Mouse (Mus musculus) megakaryocyte, embryonic 14.5 days (primary cell): ENCODE data around the gene Rnf145. TPM values are rescaled to one million over a fixed set of nuclear protein-coding genes. Genes with fewer than 3 reads are reported as not detected.

Source experiments
- H3K27me3 ChIP-seq: replicated peaks from 2 replicates; pipeline ENCODE3; 2012; ENCODE audit warnings: inconsistent platforms
- H3K36me3 ChIP-seq: replicated peaks from 2 replicates; pipeline ENCODE3; 2012; ENCODE audit warnings: low read length, inconsistent platforms, mixed read lengths
- H3K4me1 ChIP-seq: 2 replicates; pipeline ENCODE4 v1.6.1; 2012; ENCODE audit warnings: inconsistent platforms
- H3K4me3 ChIP-seq: replicated peaks from 2 replicates; pipeline ENCODE3; 2012; ENCODE audit warnings: moderate library complexity, mild to moderate bottlenecking, inconsistent platforms
- H3K9me3 ChIP-seq: 2 replicates; pipeline ENCODE4 v1.6.1; 2012; ENCODE audit warnings: inconsistent platforms
- FLI1 ChIP-seq: IDR thresholded peaks from 2 replicates; pipeline ENCODE4 v1.6.1; 2012; ENCODE audit warnings: low read length, inconsistent platforms, mixed read lengths
- GATA1 ChIP-seq: IDR thresholded peaks from 3 replicates; pipeline ENCODE4 v1.6.1; 2012; ENCODE audit warnings: mixed read lengths, low read length, inconsistent platforms, borderline replicate concordance
- polyA plus RNA-seq: library from polyadenylated mRNA; stranded (reverse); fragments of >175 nt; gene quantifications from 2 replicates; pipeline ENCODE4 v1.2.3, GENCODE M21; 2012; ENCODE audit warnings: low replicate concordance; ENCODE audit not compliant: insufficient read depth

The Rnf145 gene
- polyA plus RNA-seq, 1 experiment: 13.9 TPM

DNA sequence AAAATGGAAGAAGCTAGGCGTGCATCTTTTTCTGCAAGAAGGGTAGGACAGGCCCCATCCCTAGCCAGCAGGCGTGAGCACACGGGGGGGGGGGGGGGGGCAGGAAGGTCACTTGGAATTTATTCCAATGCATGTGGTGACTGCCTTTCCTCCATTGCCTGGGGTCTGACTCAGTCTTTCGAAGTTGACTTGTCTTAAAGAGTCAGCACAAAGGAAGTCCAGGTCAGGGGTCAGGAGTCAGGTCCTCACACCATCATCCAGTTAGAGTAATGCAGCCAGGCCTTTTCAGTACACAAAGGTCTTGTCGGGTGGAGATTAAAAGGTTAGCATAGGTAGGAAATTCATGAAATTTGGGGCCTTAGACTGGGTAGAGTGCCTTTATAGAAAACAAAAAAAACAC lies 24.8 kb downstream of the Rnf145 start:
- Histone ChIP-seq H3K4me3 (no peak overlapping the region), H3K36me3 (peaks cover 92% of the 10 kb centered on the region), H3K4me1 (peaks cover 47% of the 10 kb centered on the region), H3K9me3 (no peaks in the 10 kb centered on the region), H3K27me3 (no peaks in the 10 kb centered on the region)
- TF ChIP-seq GATA1 (no peak), FLI1 (no peak)

- peaks cover 43% of the 10 kb centered on the region for H3K4me1 ChIP-seq
- TF ChIP-seq GATA1: no peak
- TF ChIP-seq FLI1: no peak
- no peaks in the 10 kb centered on the region for H3K9me3 ChIP-seq
- peaks cover 92% of the 10 kb centered on the region for H3K36me3 ChIP-seq
- H3K27me3 ChIP-seq: no peaks in the 10 kb centered on the region
- H3K4me3 ChIP-seq: no peak overlapping the region
These were observed 25.2 kb downstream of the Rnf145 start for GRCm38 (mm10) chr11:44543996-44544395.

GRCm38 (mm10) chr11:44545181-44545580 lies 26.4 kb downstream of the Rnf145 start:
- peaks cover 38% of the 10 kb centered on the region for H3K4me1 ChIP-seq
- peaks cover 92% of the 10 kb centered on the region for H3K36me3 ChIP-seq
- H3K9me3 ChIP-seq: no peaks in the 10 kb centered on the region
- TF ChIP-seq FLI1 (no peak), GATA1 (no peak)
- H3K4me3 ChIP-seq: peak overlapping the region; percentile 4
- no peaks in the 10 kb centered on the region for H3K27me3 ChIP-seq

DNA sequence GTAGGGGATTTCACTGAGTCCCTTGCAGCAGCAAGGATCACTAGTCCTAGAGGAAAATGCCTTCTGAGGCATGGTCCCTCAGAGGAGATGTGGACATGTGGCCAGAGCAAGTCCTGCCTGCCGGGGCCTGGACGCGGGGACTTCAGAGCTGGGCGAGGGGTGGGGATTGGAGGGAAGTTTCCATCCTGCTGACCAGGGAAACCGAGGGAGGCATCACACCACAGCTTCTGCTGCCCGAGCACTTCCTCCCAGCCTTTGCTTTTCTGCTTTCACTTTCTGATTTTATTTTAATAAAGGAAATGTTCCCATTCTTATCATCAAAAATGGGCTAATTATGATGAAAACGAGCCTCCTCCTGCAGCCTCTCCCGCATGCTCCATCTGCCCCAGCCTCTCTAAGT lies 27.5 kb downstream of the Rnf145 start:
- TF ChIP-seq GATA1 (no peak), FLI1 (no peak)
- Histone ChIP-seq H3K36me3 (peaks cover 93% of the 10 kb centered on the region), H3K9me3 (no peaks in the 10 kb centered on the region), H3K4me3 (peak overlapping the region; percentile 38), H3K27me3 (no peaks in the 10 kb centered on the region), H3K4me1 (peaks cover 31% of the 10 kb centered on the region)

- peaks cover 25% of the 10 kb centered on the region for H3K4me1 ChIP-seq
- no peak for TF ChIP-seq GATA1
- no peak for TF ChIP-seq FLI1
- peaks cover 95% of the 10 kb centered on the region for H3K36me3 ChIP-seq
- H3K27me3 ChIP-seq: no peaks in the 10 kb centered on the region
- H3K9me3 ChIP-seq: 0 out of 2 replicates have a peak, but pooled peaks cover 3% of the 10 kb centered on the region
- no peak overlapping the region for H3K4me3 ChIP-seq
These were observed 29.0 kb downstream of the Rnf145 start for GRCm38 (mm10) chr11:44547651-44548196.

DNA sequence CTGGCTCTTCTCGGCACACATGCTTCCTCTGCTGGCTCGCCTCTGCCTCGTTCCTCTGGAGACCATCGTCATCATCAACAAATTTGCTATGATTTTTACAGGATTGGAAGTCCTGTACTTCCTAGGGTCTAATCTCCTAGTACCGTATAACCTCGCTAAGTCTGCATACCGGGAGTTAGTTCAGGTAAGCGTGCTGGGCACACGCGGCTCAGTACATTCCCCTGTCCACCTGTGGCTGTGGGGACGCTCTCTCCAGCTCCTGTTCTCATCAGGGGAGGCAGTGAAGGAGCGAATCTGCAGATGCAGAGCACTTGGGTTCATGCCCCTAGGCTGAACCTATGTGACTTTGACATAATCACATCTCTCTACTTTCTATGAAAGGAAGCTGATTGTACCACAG lies 30.1 kb downstream of the Rnf145 start:
- peaks cover 97% of the 10 kb centered on the region for H3K36me3 ChIP-seq

DNA sequence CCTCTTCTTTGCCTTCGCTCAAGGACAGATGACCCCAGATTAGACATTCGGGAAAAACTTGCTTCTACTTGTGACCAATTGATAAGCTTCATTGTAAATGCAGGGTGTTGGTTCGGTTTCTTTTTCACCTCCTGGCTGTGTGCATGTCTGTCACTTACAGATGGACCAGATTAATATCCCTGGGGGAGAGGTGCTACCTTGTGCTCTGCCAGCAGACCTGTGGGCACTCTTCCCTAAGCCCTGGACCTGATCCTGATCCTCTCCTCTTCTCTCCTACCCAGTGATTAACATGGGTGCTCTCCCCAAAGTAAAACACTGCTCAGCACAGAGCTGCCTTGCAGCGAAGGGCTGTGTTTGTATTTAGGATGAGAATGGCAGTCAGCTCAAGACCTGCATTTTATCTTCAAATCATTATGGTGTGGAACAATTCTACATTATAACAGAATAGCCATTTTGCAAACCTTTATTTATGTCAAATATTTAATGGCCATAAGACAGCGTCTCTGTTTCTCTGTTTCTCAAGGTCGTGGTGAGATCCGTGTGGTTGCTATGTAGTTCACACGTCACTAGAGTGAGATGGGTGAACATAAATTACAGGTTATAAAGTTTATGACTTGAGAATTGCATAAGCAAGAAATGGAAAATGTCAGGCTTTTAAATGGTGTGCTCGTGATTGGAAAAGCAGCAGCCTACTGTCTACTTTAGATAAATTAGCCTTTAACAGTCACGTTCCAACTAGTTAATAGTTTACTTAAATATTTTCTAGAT lies 30.9 kb downstream of the Rnf145 start:
- peaks cover 14% of the 10 kb centered on the region for H3K4me1 ChIP-seq
- H3K27me3 ChIP-seq: no peaks in the 10 kb centered on the region
- peaks cover 94% of the 10 kb centered on the region for H3K36me3 ChIP-seq
- TF ChIP-seq FLI1 (no peak), GATA1 (no peak)
- H3K9me3 ChIP-seq: 0 out of 2 replicates have a peak, but pooled peaks cover 3% of the 10 kb centered on the region
- H3K4me3 ChIP-seq: no peak overlapping the region

More for the DNA sequence above, 30.1 kb downstream of the Rnf145 start:
- no peak for TF ChIP-seq FLI1
- TF ChIP-seq GATA1: no peak
- 0 out of 2 replicates have a peak, but pooled peaks cover 3% of the 10 kb centered on the region for H3K9me3 ChIP-seq
- H3K4me1 ChIP-seq: peaks cover 22% of the 10 kb centered on the region
- no peaks in the 10 kb centered on the region for H3K27me3 ChIP-seq
- H3K4me3 ChIP-seq: no peak overlapping the region

- TF ChIP-seq FLI1 (no peak), GATA1 (no peak)
- Histone ChIP-seq H3K4me3 (no peak overlapping the region), H3K27me3 (no peaks in the 10 kb centered on the region)
These were observed 32.2 kb downstream of the Rnf145 start for GRCm38 (mm10) chr11:44550996-44551395.

GRCm38 (mm10) chr11:44554339-44554738 lies 35.6 kb downstream of the Rnf145 start:
- TF ChIP-seq FLI1: no peak
- peaks cover 91% of the 10 kb centered on the region for H3K36me3 ChIP-seq
- no peaks in the 10 kb centered on the region for H3K4me1 ChIP-seq
- no peaks in the 10 kb centered on the region for H3K27me3 ChIP-seq
- H3K9me3 ChIP-seq: 0 out of 2 replicates have a peak, but pooled peaks cover 3% of the 10 kb centered on the region
- H3K4me3 ChIP-seq: no peak overlapping the region

More at GRCm38 (mm10) chr11:44550996-44551395, 32.2 kb downstream of the Rnf145 start:
- Histone ChIP-seq H3K36me3 (peaks cover 95% of the 10 kb centered on the region), H3K4me1 (peaks cover 6% of the 10 kb centered on the region), H3K9me3 (0 out of 2 replicates have a peak, but pooled peaks cover 3% of the 10 kb centered on the region)

- H3K4me3 ChIP-seq: no peak overlapping the region
- H3K36me3 ChIP-seq: peaks cover 90% of the 10 kb centered on the region
- no peaks in the 10 kb centered on the region for H3K9me3 ChIP-seq
- H3K27me3 ChIP-seq: no peaks in the 10 kb centered on the region
- H3K4me1 ChIP-seq: no peaks in the 10 kb centered on the region
- TF ChIP-seq GATA1 (no peak), FLI1 (no peak)
These were observed 39.8 kb downstream of the Rnf145 start for GRCm38 (mm10) chr11:44558521-44558920.
